Mouse (Mus musculus) bone marrow macrophage, adult 2 months (primary cell): ENCODE results near the gene Crocc. TPM values are rescaled to one million over a fixed set of nuclear protein-coding genes. Genes with fewer than 3 reads are reported as not detected.

Source experiments
- H3K27ac ChIP-seq: 2 replicates; pipeline ENCODE4 v1.5.1; 2012; ENCODE audit warnings: low read depth, low read length; ENCODE audit not compliant: insufficient read depth
- H3K4me1 ChIP-seq: 2 replicates; pipeline ENCODE4 v1.6.1; 2012; ENCODE audit warnings: low read length; ENCODE audit not compliant: control insufficient read depth, insufficient read depth
- H3K4me3 ChIP-seq: 2 replicates; pipeline ENCODE4 v1.5.1; 2012; ENCODE audit warnings: mild to moderate bottlenecking, low read length, moderate library complexity; ENCODE audit not compliant: insufficient read depth
- CTCF ChIP-seq: IDR thresholded peaks from 2 replicates; pipeline ENCODE4 v1.5.1; 2012; ENCODE audit warnings: low read depth, mild to moderate bottlenecking, low read length, moderate library complexity
- POLR2A ChIP-seq: IDR thresholded peaks from 2 replicates; pipeline ENCODE4 v1.6.1; 2012; ENCODE audit warnings: mild to moderate bottlenecking, low read depth, low read length, borderline replicate concordance
- polyA plus RNA-seq: library from polyadenylated mRNA; stranded (reverse); fragments of >200 nt; gene quantifications from 2 replicates; pipeline ENCODE4 v1.2.4, GENCODE M21; 2012; ENCODE audit not compliant: missing spikeins, insufficient read depth, insufficient read length

Gene Crocc
- polyA plus RNA-seq, 1 experiment, result 8.1 TPM

DNA sequence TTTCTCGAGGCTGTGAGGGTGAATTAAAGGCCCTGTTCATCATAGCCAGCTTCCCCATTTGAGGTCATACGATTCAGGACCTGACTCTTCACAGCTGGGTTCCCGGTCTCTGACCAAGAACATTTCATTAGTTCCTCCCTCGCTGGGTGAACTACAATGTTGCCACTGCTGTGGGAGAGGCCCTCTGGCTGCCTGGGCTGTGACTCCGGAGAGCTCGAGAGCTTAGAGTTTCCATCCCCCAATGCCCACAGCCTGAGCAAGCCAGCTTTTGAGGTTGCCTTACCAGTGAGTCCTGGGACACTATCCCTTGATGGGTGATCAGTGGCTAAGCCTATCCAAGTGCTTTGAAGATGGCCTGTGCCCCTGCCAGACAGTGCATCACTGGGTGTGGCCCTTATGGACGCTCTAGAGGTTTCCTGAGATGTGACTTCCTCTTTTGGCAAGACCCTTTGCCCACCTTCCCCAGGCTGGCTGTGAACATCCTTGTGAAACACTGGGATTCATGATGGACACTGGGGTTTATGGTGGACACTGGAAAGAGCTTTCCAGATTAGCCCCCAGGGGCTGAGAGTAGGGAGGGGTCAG lies 71.6 kb downstream of the Crocc start:
- TF ChIP-seq POLR2A (no peak), CTCF (no peak)
- Histone ChIP-seq H3K27ac (peak overlapping the region; percentile 99), H3K4me3 (peak overlapping the region; percentile 97), H3K4me1 (peaks cover 29% of the 10 kb centered on the region)

GRCm38 (mm10) chr4:140987476-140987875 lies 72.9 kb downstream of the Crocc start:
- H3K4me1 ChIP-seq, result peaks cover 37% of the 10 kb centered on the region
- peak overlapping the region; percentile 99 for H3K27ac ChIP-seq
- H3K4me3 ChIP-seq, result peak overlapping the region; percentile 97
- no peak for TF ChIP-seq CTCF
- TF ChIP-seq POLR2A, result no peak

DNA sequence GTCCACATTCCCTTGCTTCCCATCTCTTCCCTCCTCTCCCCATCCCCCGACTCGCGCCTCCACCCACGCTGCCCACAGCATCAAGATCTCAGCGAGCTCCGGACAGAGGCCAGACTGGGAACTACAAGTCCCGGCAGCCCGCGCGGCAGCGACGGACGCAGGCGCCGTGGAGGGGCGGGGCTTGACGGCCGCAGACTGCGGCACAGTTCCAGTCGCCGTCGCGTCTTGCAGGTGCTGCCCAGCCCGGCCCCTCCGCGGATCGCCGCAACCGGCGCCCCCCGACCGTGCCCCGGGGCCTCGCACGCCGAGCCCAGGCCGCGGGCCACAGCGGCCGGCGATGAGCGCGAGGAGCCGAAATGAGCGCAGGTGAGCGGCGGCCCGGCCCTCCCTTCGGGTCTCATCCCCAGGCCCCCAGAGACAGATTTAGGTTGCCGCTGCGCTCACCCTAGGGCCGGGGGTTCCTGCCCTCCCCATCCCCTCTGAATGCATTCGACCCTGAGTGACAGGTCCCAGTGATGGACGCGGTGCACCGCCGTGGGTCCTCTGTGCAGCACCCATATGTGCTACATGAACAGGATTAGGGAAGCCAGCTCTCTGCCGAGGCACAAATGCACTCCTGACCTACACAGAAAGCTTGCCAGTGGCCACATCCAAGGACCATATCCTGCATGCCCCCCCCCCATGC lies 73.5 kb downstream of the Crocc start, which contains the start of gene Atp13a2:
Atp13a2 (plus strand) TSS at position 163 of the 685 bp plus-strand sequence.
- H3K4me1 ChIP-seq, result peaks cover 43% of the 10 kb centered on the region
- peak within 1 kb of the TSS; percentile 99 for H3K27ac ChIP-seq
- peak within 1 kb of the TSS; percentile 97 for H3K4me3 ChIP-seq
- no peak for TF ChIP-seq CTCF
- no peak for TF ChIP-seq POLR2A

GRCm38 (mm10) chr4:140986024-140986710 lies 74.2 kb downstream of the Crocc start:
- no peak overlapping the region for H3K27ac ChIP-seq
- peaks cover 43% of the 10 kb centered on the region for H3K4me1 ChIP-seq
- TF ChIP-seq POLR2A (no peak), CTCF (no peak)
- peak overlapping the region; percentile 97 for H3K4me3 ChIP-seq

GRCm38 (mm10) chr4:140984544-140984943 lies 75.8 kb downstream of the Crocc start:
- TF ChIP-seq POLR2A, result no peak
- TF ChIP-seq CTCF, result no peak
- Histone ChIP-seq H3K4me1 (peaks cover 34% of the 10 kb centered on the region), H3K4me3 (no peak overlapping the region), H3K27ac (peak overlapping the region; percentile 90; the same call in 1 of the 2 replicates)

- no peak overlapping the region for H3K4me3 ChIP-seq
- no peak for TF ChIP-seq POLR2A
- TF ChIP-seq CTCF, result no peak
- H3K4me1 ChIP-seq, result peaks cover 27% of the 10 kb centered on the region
- H3K27ac ChIP-seq, result peak overlapping the region; percentile 98
Measured at GRCm38 (mm10) chr4:140983442-140983841, 76.9 kb downstream of the Crocc start.

- Histone ChIP-seq H3K27ac (peak overlapping the region; percentile 98), H3K4me1 (peaks cover 27% of the 10 kb centered on the region), H3K4me3 (no peak overlapping the region)
- TF ChIP-seq POLR2A, result no peak
- TF ChIP-seq CTCF, result no peak
Measured at GRCm38 (mm10) chr4:140982808-140983207, 77.5 kb downstream of the Crocc start.

- TF ChIP-seq CTCF (peak; percentile 11; the same call in 1 of the 2 replicates), POLR2A (no peak)
- Histone ChIP-seq H3K4me1 (peaks cover 27% of the 10 kb centered on the region), H3K27ac (no peak overlapping the region), H3K4me3 (no peak overlapping the region)
Measured at GRCm38 (mm10) chr4:140981605-140982004, 78.7 kb downstream of the Crocc start.

GRCm38 (mm10) chr4:140977886-140978692 lies 82.3 kb downstream of the Crocc start:
- H3K4me1 ChIP-seq, result peaks cover 32% of the 10 kb centered on the region
- no peak for TF ChIP-seq POLR2A
- TF ChIP-seq CTCF, result no peak
- no peak overlapping the region for H3K27ac ChIP-seq
- no peak overlapping the region for H3K4me3 ChIP-seq

DNA sequence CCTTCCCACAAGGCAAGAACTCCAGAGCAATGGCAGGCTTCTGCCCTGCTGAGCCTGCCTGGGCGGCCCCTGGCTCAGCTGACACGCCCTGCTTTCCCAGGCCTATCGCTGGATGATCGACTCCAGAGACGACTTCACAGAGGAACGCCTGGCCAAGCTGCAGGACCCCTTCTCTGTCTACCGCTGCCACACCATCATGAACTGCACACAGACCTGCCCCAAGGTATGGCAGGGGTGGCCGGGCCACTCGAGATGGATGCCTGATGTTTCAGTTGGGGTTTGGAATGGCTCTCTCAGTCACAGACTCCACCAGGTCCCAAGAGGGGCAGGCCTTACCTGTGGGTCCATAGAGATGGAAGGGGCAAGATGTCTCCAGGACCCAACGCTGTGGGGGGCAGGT lies 83.1 kb downstream of the Crocc start:
- no peak for TF ChIP-seq POLR2A
- TF ChIP-seq CTCF, result no peak
- Histone ChIP-seq H3K27ac (no peak overlapping the region), H3K4me1 (peaks cover 26% of the 10 kb centered on the region), H3K4me3 (no peak overlapping the region)
